Mouse (Mus musculus) adrenal gland, adult 8-10 months (tissue): ENCODE results near the gene Nkiras1. TPM values are rescaled to one million over a fixed set of nuclear protein-coding genes. Genes with fewer than 3 reads are reported as not detected.

Experiments used
- total RNA-seq, 4 experiments: library from RNA; stranded (reverse); gene quantifications; 2 replicates each; pipeline ENCODE4 v1.2.4; 2022

Nkiras1 gene
- total RNA-seq, 4 experiments from 2014 or later, result 24.8 to 27.4 (median 26.1) TPM

Other genes starting within 250 kb of the Nkiras1 start
- gene Nr1d2, start 32.0 kb upstream of the Nkiras1 start, total RNA-seq, result 100 to 1,000 TPM in 3 of 4 experiments, 10 to 100 TPM in 1; 98.8 to 150 (median 116) TPM
- gene Rpl15, start 255 bp downstream of the Nkiras1 start, total RNA-seq, result 100 to 1,000 TPM; 673 to 753 (median 717) TPM
- gene Ube2e1, start 60.7 kb downstream of the Nkiras1 start, total RNA-seq, result 100 to 1,000 TPM in 1 of 4 experiments, 10 to 100 TPM in 3; 75.9 to 101 (median 93.4) TPM